Mouse (Mus musculus): ENCODE data around the gene Fem1a. TPM values are rescaled to one million over a fixed set of nuclear protein-coding genes. Genes with fewer than 3 reads are reported as not detected.

Fem1a gene
- polyA plus RNA-seq, 1 experiment: 29.4 TPM

DNA sequence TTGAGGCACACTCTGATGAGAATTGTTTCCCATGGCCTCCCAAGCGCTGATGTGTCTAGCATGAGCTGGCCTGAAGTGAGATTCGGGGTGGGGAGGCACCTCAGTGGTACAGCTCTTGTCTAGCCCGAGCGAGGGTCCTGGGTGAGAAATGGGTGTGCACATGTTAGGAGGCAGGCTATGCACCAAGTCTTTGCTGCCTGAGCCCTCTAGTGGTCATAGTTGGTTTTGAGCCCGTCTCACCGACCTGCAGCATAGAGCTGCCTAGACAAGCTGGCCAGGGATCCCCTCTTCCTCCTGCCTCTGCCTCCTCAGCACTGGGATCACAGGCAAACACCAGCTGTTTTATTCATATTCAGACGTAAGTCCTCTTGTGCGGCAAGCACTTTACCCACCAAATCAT is 7.4 kb downstream of the Fem1a start:
- Histone ChIP-seq H3K4me3 (replicated peaks; ENCODE audit: extremely low read depth, low read depth, low read length) (no peak overlapping the region), H3K4me1 (ENCODE audit: control insufficient read depth, insufficient read depth, low read length) (peaks cover 13% of the 10 kb centered on the region)
- WGBS: 20% methylated on average over 8 of the region's 8 CpGs
- peak; percentile 59 for DNase-seq
- TF ChIP-seq CTCF (IDR thresholded peaks at IDR 0.05; ENCODE audit: insufficient read depth, low read length) (peak; percentile 96), POLR2A (IDR thresholded peaks at IDR 0.05; ENCODE audit: borderline replicate concordance, extremely low read depth, low read depth, low read length) (peak; percentile 30; the same call in 1 of the 2 replicates)

DNA sequence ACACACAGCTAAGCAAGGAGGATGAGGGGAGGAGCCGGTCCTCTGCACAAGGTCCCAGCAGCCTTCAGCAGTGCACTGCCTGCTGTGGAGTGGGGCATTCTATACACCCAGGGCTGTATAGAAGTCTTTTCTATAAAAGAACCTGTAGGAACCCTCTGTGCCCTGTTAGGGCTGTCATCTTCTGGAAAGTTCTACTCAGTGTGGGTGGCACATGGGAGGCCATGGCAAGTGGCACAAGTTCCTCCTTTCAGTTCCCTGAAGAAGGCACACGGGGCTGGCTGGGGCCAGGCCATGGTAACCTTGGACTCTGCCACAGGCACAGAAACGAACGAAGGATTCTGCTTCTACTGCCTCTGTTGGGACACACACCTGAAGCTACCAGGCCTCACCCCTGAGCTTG is 8.4 kb downstream of the Fem1a start:
- 83% methylated on average over 4 of the region's 4 CpGs for WGBS
- TF ChIP-seq POLR2A (IDR thresholded peaks at IDR 0.05; ENCODE audit: borderline replicate concordance, extremely low read depth, low read depth, low read length) (no peak), CTCF (IDR thresholded peaks at IDR 0.05; ENCODE audit: insufficient read depth, low read length) (no peak)
- H3K4me3 ChIP-seq (replicated peaks; ENCODE audit: extremely low read depth, low read depth, low read length): no peak overlapping the region
- H3K4me1 ChIP-seq (ENCODE audit: control insufficient read depth, insufficient read depth, low read length): peaks cover 6% of the 10 kb centered on the region
- DNase-seq: no peak

DNA sequence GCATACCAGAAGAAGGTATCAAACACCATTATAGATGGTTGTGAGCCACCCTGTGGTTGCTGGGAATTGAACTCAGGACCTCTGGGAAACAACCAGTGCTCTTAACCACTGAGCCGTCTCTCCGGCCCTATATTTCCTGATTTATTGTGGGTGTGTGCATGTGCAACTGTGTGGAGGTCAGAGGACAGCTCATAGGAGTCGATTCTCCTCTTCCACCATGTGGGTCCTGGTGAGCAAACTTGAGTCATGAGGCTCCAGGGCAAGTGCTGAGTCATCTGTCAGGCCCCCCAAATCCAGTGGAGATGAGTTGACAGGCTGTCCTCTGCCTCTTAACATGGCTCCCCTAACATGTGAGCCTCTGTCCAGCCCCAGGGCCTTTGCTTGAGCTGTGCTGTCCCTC is 9.3 kb downstream of the Fem1a start:
- H3K4me3 ChIP-seq (replicated peaks; ENCODE audit: extremely low read depth, low read depth, low read length): no peak overlapping the region
- DNase-seq: no peak
- WGBS: 70% methylated on average over 3 of the region's 3 CpGs

DNA sequence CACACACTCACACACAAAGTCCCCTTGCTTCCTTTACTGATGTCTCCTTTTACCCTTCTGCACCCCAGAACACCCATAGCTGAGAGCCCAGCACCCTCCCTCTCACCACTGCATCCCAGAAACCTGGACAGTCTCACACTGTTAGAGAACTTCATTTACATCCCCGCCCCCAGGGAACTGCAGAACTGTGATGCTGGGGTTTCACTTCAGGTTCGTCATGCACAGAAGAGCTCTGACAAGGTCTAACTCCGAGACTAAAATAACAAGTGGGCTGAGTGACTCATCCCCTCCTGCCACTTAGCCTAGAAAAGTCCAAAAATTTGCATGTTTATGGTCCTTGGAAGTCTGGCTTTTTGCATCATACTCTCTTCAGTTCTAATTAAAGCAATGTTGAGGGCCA is 9.7 kb downstream of the Fem1a start:
- Histone ChIP-seq H3K4me1 (ENCODE audit: control insufficient read depth, insufficient read depth, low read length) (peaks cover 3% of the 10 kb centered on the region; the same call in 1 of the 2 replicates), H3K4me3 (replicated peaks; ENCODE audit: extremely low read depth, low read depth, low read length) (no peak overlapping the region)
- no peak for DNase-seq
- 52% methylated on average over 3 of the region's 3 CpGs for WGBS
- no peak for TF ChIP-seq POLR2A (IDR thresholded peaks at IDR 0.05; ENCODE audit: borderline replicate concordance, extremely low read depth, low read depth, low read length)
- no peak for TF ChIP-seq CTCF (IDR thresholded peaks at IDR 0.05; ENCODE audit: insufficient read depth, low read length)

More for the DNA sequence above, 9.3 kb downstream of the Fem1a start:
- H3K4me1 ChIP-seq (ENCODE audit: control insufficient read depth, insufficient read depth, low read length): peaks cover 3% of the 10 kb centered on the region; the same call in 1 of the 2 replicates
- TF ChIP-seq POLR2A (IDR thresholded peaks at IDR 0.05; ENCODE audit: borderline replicate concordance, extremely low read depth, low read depth, low read length) (no peak), CTCF (IDR thresholded peaks at IDR 0.05; ENCODE audit: insufficient read depth, low read length) (no peak)

DNA sequence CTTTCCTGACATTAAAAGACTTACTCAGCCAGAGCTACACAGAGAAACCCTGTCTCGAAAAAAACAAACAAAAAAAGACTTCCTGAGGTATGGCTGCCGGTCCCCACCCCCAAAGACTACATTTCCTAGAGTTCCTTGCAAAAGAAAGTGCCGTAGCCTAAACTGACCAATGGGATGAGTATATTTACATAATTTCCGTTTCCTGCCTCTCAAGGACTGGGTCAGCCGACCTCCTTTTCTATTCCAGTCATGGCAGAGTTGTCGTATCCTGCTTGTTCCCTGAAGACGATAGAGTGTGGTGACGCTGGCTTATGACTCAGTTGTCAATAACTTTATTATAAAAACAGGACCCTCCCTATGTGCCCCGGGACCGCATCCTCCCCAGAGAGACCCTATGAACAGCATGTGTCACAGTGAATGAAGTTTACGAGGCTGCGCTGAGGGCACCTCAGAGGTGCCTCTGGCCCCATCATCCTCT is 12.6 kb downstream of the Fem1a start:
- H3K4me3 ChIP-seq (replicated peaks; ENCODE audit: extremely low read depth, low read depth, low read length): peak overlapping the region; percentile 67
- peak; percentile 55 for DNase-seq
- WGBS: 13% methylated on average over 12 of the region's 12 CpGs
- peak; percentile 55; the same call in 1 of the 2 replicates for TF ChIP-seq POLR2A (IDR thresholded peaks at IDR 0.05; ENCODE audit: borderline replicate concordance, extremely low read depth, low read depth, low read length)
- no peak for TF ChIP-seq CTCF (IDR thresholded peaks at IDR 0.05; ENCODE audit: insufficient read depth, low read length)
- H3K4me1 ChIP-seq (ENCODE audit: control insufficient read depth, insufficient read depth, low read length): no peaks in the 10 kb centered on the region; the same call in 1 of the 2 replicates

DNA sequence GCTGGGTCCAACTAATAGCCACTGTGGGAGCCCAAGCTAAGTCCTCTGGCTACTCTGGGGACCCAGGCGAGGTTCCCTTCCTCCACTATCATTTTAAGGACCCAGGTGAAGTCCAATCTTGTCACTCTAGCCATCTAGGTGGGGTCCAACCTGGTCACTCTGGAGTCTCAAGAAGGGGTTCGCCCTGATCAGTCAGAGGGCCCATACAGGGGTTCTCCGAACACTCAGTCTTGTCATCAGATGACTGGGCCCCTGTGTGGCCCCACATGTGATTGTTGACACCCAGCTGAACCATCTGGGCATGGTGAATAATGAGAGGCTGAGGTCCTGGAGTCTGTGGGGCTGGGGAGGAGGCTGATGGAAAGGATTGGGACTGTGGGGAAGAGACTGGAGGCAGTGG is 13.1 kb downstream of the Fem1a start:
- Histone ChIP-seq H3K4me1 (ENCODE audit: control insufficient read depth, insufficient read depth, low read length) (no peaks in the 10 kb centered on the region; the same call in 1 of the 2 replicates), H3K4me3 (replicated peaks; ENCODE audit: extremely low read depth, low read depth, low read length) (no peak overlapping the region)
- WGBS: 70% methylated on average over 3 of the region's 3 CpGs
- no peak for TF ChIP-seq CTCF (IDR thresholded peaks at IDR 0.05; ENCODE audit: insufficient read depth, low read length)
- TF ChIP-seq POLR2A (IDR thresholded peaks at IDR 0.05; ENCODE audit: borderline replicate concordance, extremely low read depth, low read depth, low read length): no peak
- no peak for DNase-seq

DNA sequence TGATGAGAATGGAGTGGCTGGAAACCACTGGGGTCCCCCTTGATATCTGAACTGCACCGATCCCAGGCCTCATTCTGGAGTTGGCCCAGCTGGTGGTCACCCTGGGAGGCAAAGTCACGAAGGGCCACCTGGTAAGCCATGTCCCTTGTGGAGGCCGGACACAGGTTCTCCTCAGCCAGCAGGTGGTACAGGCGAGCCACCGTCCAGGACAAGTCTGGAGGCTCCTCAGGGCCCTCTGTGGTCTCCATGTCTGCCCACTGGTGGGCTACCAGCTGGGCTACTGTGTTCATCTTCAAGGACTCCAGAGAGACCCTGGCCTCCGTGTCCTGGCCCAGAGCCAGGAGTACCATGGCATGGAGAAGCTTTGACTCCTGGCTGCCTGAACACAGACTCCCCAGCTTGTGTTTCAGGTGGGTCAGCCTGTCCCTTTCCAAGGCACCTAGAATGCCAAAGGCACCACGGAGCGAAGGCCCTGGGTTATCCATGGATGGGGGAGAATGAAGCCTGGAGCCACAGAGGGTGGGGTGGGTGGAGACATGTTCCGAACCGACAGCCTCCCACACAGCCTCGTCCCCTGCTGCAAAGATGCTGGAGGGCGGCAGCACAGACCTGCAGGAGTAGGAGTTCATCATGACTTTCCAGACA is 15.1 kb downstream of the Fem1a start:
- Histone ChIP-seq H3K4me1 (ENCODE audit: control insufficient read depth, insufficient read depth, low read length) (peaks cover 2% of the 10 kb centered on the region; the same call in 1 of the 2 replicates), H3K4me3 (replicated peaks; ENCODE audit: extremely low read depth, low read depth, low read length) (no peak overlapping the region)
- TF ChIP-seq CTCF (IDR thresholded peaks at IDR 0.05; ENCODE audit: insufficient read depth, low read length): no peak
- no peak for TF ChIP-seq POLR2A (IDR thresholded peaks at IDR 0.05; ENCODE audit: borderline replicate concordance, extremely low read depth, low read depth, low read length)
- 83% methylated on average over 12 of the region's 12 CpGs for WGBS
- no peak for DNase-seq

DNA sequence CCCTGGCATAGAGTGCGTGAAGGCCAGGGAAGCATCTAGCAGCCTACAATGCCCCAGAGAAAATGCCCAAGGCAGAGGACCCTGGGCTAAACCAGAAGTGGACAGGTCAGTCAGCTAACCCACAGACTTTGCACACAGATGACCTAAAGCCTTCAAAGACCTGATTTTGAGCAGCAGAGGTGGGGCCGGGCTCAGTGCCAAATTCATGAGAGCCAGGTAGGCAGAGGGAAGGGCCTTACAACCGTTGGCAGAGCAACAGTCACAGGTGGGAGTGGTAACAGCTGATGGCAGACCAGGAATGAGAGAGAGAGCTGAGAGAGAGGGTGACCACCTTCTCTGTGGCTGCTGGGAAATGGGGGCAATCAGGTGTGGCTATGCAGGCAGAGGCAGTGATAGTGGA is 16.0 kb downstream of the Fem1a start:
- no peak overlapping the region for H3K4me3 ChIP-seq (replicated peaks; ENCODE audit: extremely low read depth, low read depth, low read length)
- WGBS: 67% methylated on average over 3 of the region's 3 CpGs
- DNase-seq: peak; percentile 53
- H3K4me1 ChIP-seq (ENCODE audit: control insufficient read depth, insufficient read depth, low read length): peaks cover 4% of the 10 kb centered on the region
- TF ChIP-seq POLR2A (IDR thresholded peaks at IDR 0.05; ENCODE audit: borderline replicate concordance, extremely low read depth, low read depth, low read length) (no peak), CTCF (IDR thresholded peaks at IDR 0.05; ENCODE audit: insufficient read depth, low read length) (no peak)

DNA sequence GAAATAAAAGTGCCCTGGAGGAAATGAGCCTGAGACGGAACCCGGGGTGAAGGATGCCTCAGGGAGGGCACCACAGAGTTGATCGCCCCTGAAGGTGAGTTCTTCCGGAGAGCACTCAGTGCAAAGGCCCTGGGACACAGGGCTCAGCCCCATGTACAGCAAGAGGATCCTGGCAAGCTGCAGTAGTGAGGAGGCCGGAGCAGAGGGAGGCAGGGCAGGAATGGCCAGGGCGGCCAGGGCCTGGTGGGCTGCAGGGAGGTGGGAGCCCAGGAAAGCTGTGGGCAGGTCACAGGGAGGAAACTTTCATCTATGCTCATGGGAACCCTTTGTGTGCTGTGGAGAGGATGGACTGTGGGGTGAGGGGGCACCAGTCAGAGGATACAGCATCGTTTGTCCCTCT is 16.9 kb downstream of the Fem1a start:
- 70% methylated on average over 7 of the region's 7 CpGs for WGBS
- peaks cover 7% of the 10 kb centered on the region for H3K4me1 ChIP-seq (ENCODE audit: control insufficient read depth, insufficient read depth, low read length)
- no peak for DNase-seq
- no peak overlapping the region for H3K4me3 ChIP-seq (replicated peaks; ENCODE audit: extremely low read depth, low read depth, low read length)
- TF ChIP-seq POLR2A (IDR thresholded peaks at IDR 0.05; ENCODE audit: borderline replicate concordance, extremely low read depth, low read depth, low read length) (no peak), CTCF (IDR thresholded peaks at IDR 0.05; ENCODE audit: insufficient read depth, low read length) (no peak)

DNA sequence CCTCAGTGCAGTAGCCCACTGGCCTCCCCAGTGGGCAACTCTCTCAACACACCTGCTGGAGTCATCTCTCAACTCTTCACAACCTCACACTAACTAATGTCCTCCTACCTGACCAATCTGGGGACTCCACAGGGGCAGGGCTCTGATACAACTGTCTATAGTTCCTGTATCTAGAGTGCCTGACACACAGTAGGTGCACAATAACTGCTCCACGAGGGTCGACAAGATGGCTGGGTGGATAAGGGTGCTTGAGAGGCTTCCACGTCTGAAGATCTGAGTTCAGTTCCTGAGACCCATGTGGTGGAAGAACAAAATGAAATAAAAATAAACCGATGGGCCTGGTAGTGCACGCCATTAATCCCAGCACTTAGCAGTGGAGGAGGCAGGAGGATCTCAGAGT is 17.4 kb downstream of the Fem1a start:
- DNase-seq: no peak
- peaks cover 7% of the 10 kb centered on the region for H3K4me1 ChIP-seq (ENCODE audit: control insufficient read depth, insufficient read depth, low read length)
- H3K4me3 ChIP-seq (replicated peaks; ENCODE audit: extremely low read depth, low read depth, low read length): no peak overlapping the region
- TF ChIP-seq CTCF (IDR thresholded peaks at IDR 0.05; ENCODE audit: insufficient read depth, low read length): no peak
- no peak for TF ChIP-seq POLR2A (IDR thresholded peaks at IDR 0.05; ENCODE audit: borderline replicate concordance, extremely low read depth, low read depth, low read length)
- 84% methylated on average over 5 of the region's 5 CpGs for WGBS
